Mouse (Mus musculus) 416B (cell line): ENCODE measurements around the gene Egfem1.

Experiments
- DNase-seq: peaks from one replicate; pipeline ENCODE4 v3.0.0; 2011; ENCODE audit warnings: low read depth

The Egfem1 gene

GRCm38 (mm10) chr3:29602140-29602539 lies 520.3 kb downstream of the Egfem1 start:
- DNase-seq, result no peak

GRCm38 (mm10) chr3:29608713-29609112 lies 526.9 kb downstream of the Egfem1 start:
- DNase-seq, result no peak

GRCm38 (mm10) chr3:29609174-29609573 lies 527.4 kb downstream of the Egfem1 start:
- no peak for DNase-seq

DNA sequence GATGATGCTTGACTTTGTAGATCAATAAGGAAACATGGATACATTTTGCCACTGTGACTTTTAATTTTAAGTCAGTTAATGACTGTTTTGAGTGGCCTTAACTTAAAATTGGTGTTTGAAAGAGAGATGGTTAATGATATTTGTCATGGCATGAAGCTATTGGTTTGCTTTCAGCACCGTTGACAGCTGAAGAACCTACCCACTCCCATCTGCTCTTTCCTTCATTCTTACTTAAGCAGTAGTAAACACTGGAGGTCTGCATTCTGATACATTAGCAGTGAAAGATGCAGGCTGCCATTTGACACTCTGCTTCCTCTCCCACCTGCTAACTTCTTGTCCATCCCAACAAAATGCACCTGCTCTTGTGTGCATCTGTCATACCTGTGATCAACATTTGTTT lies 537.8 kb downstream of the Egfem1 start:
- no peak for DNase-seq

DNA sequence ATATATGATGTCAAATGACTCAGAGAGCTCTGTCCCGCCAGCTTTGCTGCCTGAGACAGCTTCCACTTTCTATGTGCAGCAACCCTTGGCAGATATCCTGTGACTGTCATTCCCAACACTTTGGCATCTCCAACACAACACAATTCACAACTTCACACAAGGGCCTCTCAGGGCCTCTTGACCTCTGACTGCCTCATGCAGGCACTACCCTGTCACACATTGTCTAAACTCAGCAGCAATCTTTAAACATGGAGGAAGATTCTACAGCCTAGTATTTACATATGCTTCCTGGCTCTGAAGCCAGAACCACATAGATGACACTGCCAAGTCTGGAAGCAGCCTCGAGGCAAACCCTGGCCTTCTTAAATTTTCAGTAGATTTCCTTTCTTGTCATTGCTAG lies 558.0 kb downstream of the Egfem1 start:
- DNase-seq, result no peak

DNA sequence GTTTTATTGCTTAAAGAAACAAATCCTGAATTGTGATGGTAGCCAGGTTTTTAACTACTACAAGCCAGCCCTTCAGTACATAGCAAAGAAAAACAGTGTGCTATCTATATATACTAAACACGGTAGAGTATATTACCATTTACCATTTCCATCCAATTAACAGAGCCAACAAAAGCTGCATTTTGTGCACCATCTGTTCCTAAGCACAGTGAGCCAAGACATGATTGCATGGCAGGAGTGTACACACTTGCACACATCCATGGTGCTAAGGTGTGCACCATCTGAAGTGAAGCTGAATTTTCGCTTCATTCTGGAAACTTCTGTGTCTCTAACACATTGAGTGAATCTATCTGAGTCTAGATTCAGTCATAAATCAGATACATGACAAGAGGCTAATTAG lies 585.0 kb downstream of the Egfem1 start:
- DNase-seq, result no peak

GRCm38 (mm10) chr3:29689367-29690285 lies 607.8 kb downstream of the Egfem1 start:
- no peak for DNase-seq

DNA sequence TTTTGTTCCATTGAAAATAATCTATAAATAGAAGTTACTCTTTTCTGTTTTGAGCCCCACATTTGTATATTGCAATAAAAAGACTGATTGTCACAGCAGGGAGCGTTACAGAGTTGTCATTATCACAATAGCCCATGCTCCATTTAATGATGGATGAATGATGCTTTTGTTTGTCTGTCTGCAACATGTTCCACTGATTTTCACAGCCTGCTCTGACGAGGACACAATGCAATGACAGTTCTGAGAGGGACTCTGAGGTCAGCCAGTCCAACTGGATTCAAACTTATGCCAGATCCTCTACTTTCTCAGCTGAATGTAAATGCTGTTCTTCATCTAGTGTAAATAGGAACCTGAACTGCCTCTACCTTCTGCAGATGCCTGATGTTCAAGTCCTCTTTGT lies 619.3 kb downstream of the Egfem1 start:
- no peak for DNase-seq

DNA sequence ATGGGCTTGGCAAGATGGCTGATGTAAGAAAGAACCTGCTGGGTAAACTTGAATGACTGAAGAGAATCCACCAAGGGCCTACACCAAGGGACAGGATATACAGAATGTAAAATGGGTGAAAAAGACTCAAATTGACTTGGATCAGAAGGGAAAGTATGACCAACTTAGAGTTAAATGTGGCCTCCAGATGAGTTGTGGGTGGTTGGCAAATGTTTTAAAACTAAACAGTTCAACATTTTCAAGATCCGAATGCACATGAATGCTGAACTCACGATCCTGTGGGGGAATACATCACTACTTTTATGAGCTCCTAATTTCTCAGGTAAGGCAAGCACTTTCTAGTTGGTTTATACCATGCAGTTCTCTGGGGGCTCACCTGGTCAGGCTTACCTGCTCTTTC lies 625.0 kb downstream of the Egfem1 start:
- DNase-seq, result no peak

DNA sequence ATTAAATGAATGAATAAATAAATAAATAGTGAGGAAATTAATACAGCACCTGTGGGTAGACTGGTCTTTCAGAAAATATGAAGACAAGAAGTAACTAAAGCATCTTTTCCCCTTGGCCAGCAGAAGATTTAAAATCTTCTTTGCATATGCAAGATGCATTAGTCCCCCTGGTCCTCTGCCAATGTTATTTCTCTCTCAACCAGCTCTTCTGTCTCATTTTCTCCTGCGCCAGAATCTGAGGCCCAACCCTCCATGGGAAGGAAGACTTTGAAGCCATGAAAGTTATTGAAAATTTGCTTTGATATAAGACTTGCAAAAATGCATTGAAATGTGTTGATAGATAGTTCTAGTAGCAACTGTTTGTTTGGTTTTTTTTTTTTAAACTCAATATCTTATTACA lies 625.6 kb downstream of the Egfem1 start:
- DNase-seq, result no peak

DNA sequence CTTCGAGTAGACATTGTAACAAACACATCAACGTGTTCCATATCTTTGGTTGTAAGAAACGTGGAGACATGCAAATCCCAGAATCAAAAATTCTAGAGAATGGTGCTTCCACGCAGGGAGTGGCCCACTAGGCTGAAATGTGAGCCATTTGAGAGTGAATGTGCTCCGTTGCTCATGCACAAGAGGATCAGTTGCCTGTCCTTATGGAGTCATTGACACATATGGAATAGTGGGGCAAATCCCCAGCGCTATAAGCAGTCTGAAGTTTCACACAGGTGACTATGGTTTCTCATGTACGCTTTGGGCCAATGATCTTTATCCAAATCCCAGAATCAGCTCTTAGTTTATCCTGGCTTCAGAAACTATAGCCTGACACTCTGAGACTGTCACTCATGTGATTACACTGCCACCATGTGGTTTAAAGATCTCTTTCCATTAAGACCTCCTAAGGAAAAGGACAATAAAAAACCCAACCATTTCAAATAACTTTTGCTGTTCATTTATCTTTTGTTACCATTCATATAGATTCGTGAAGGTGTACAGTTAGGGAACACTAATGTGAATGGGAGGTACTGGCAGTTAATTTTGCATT lies 644.6 kb downstream of the Egfem1 start:
- peak; percentile 35 for DNase-seq

DNA sequence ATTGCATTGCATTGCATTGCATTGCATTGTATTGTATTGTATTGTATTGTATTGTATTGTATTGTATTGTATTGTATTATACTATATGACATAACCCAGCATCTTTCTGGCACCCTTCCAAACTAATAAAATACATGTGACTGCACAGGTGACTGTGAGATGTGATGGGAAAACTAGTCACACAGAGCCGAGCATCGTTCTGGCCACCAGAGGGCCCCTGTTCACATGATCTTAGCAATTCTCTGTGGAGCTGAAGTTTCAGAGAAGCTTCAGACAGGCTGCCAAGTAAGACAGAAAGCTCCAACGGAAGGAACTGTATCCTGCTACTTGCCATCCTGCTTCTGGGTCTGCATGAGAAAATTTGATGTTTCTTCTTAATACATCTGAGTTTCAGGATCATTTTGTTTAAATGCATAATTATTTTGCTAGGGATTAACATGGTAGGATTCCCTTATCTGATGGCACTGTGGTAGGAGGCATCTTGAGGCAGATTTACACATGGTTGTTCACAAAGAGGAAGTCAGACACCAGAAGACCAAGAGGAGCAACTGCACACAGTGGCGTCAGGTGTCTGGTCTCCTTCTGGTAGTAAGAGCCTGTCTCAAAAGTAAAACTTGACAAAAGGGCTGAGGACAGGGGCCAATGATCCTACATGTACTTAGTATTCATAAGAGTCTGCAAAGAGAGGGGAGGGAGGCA lies 648.4 kb downstream of the Egfem1 start:
- peak; percentile 45 for DNase-seq

GRCm38 (mm10) chr3:29731509-29731908 lies 649.7 kb downstream of the Egfem1 start:
- DNase-seq, result no peak

GRCm38 (mm10) chr3:29732626-29733025 lies 650.8 kb downstream of the Egfem1 start:
- DNase-seq, result no peak

DNA sequence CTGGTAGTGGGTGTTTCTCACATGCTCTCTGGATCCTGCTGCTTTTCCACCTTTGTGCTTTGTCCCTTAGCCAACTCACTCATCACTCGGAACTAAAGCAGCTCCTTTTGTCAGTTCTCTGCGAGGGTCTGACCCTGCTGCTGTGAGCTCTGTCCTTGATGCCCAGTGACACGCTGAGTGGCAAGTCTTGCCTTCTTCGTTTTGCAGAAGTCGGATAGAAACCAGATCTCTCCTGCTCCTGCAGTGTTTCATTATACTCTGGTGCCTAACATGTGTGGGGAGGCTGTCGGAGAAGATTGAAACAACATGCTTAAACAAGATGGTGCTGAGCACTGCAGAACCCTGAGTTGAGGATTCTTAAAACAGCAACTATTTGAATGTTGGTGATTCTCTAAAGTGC lies 652.4 kb downstream of the Egfem1 start:
- DNase-seq, result no peak

GRCm38 (mm10) chr3:29739292-29739691 lies 657.5 kb downstream of the Egfem1 start:
- DNase-seq, result peak; percentile 45
